Mouse (Mus musculus) naive thymus-derived CD4-positive, alpha-beta T cell, adult 2 months (primary cell): ENCODE measurements at regions not wholly inside any gene's neighbourhood (a gene's known extent, or its start where the extent isn't known, plus 50 kb on each side); places are given as distances from the start of the nearest gene placed in this dataset.

ENCODE experiments used
- DNase-seq: peaks from one replicate; pipeline ENCODE4 v3.0.0-alpha.2; 2011; ENCODE audit warnings: low read depth

DNA sequence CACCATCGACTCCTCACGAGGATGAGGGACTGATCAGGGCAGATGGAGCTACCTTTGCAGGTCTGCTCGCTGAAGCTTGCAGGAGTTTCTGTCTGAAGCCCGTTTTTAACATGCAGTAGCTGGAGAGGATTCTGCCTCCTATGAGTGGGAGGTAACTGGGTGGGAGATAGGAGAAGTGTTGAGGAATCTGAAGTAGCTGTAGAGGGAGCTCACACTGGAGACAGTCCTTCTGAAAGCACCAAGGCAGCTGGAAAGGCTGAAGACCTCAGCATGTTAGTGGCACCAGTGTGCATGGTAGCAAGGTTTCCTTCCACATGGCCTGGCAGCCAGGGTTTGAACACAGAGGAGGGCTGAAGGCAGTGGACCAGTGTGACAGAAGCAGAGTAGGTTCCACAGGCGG, 254.5 kb downstream of the Drd1 start:
- DNase-seq = no peak

GRCm38 (mm10) chr13:53788809-53789208, 266.7 kb downstream of the Drd1 start:
- DNase-seq = no peak

- peak; percentile 5 for DNase-seq
Measured at GRCm38 (mm10) chr13:53783492-53783891, 272.0 kb downstream of the Drd1 start.

DNA sequence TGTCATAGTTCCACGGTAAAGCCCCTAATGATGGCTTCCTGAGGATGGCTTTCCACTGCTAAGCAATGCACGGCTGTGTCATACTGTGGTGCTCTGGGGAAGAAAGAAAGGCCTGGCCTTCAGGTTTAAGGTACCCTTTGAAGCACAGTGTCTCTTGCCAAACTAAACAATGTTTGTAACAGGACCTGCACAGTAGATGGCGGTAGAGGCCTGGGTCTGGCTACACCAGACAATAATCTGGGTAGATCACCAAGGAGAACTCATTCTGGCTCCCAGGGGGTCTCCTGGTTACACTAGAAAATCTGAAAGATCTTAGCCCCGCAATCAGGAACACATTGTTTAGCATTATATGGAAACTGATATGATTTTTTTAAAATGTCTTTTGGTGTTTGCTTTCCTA, 276.4 kb downstream of the Drd1 start:
- no peak for DNase-seq

DNA sequence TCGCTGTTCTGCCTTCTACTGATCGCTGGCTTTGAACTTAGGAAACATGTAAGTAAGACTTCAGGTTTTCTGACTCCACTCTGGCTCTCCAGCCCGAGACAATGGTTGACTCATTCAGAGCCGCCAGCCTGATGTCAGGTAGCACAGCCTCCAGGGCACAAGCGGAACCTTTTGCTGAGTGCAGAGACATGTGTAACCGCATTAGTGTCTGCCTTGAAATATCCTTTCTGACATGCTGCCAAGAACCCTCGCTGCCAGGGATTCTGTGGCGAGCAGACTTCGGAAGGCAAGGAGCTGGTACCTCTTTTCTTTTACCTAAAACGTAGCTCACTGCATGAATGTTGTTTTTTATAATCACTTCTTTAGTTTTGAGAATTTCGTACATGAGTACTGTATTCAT, 279.1 kb downstream of the Drd1 start:
- no peak for DNase-seq

DNA sequence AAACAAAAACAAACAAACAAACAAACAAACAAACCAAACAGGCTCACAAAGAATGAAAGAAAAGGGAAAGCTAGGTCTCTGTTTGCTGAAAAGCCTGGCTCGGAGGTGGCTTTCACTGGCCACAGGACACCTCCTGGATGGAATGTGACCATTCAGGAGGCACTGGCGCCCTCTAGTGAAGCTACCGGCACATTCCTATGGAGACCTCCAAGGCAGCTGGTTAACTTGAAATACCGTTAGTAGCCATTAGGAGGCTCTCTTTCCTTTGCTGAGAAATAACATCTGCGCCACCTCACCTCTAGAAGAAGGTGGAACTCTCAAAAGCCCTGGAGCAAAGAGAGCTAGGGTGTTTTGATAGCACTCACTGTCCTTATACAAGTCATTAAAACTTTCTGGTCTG, 279.8 kb downstream of the Drd1 start:
- no peak for DNase-seq

DNA sequence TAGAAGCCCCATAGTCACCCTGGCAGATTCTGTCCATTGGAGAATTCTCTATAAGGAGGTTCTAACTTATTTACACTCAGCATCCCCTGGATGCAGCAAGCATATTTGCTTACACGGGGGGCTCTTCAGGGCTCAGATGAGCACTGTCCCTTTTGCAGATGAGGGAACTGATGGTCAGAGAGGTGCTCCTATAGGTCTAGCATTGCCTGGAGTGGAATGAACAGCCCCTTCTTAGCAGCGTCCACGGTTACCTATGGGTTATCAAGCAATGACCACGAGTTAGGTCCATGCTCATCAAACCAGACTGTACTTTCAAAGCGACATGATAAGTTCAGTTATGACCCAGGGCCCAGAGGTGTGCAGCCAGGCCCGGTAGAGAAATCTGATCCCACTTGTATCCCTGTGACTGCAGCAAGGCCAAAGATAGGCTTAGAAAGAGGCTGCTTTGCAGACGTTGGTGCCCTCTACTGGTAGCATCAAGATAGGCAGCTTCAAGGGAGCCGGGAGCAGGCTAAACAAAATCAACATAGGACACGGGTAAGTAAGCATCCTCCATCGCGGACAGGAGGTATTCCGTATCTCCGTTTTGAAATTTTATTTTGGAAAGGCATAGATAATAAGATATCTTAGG, 290.8 kb downstream of the Drd1 start:
- DNase-seq = no peak

- DNase-seq = no peak
Measured at GRCm38 (mm10) chr13:53757576-53758237, 284.8 kb upstream of the Msx2 start.

GRCm38 (mm10) chr13:53756970-53757530, 284.2 kb upstream of the Msx2 start:
- no peak for DNase-seq

DNA sequence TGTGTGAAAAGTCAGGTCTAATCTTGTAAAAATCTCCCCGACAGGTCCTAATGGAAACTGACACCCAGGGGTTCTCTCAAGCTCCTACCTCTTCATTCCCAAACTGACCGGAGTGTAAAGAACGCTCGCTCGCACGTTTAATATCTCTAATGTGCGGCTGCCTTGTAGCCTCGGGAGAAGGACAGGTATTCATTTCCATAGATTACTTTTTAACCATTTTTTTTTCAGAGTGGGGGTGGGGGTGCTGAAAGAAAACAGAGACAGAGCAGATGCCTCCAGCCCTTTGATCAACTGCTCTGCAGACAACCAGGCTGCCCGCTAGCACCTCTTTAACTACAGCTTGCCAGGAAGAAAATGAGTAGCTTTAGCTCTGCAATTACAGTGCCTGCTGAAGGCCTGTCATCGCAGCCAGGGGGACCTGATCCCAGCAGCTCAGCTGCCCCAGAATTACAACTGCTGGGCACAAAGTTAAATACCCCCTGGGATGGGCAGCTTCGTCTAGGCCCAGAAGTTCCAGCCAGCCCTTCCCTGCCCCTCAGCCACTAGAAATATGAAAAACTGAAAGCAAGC, 282.3 kb upstream of the Msx2 start:
- no peak for DNase-seq

DNA sequence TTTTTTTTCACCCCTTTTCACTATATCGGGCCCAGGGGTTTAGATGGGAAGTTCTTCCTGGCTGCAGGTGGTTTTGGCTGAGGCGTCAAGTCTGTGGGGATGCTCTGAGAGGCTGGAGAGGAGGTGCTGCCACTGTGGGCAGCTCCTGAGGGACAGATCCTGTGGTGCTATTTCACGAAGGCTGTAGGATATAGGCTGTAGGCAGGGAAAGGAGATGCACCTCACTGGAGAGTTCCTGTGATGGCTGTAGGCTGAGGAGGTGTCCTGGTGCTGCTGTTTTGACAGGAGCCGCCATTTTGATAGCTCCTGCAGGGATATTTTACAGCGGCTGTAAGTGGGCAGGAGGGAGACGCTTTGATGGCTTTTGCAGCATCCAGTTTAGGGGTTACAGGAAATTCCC, 280.2 kb upstream of the Msx2 start:
- DNase-seq = no peak

DNA sequence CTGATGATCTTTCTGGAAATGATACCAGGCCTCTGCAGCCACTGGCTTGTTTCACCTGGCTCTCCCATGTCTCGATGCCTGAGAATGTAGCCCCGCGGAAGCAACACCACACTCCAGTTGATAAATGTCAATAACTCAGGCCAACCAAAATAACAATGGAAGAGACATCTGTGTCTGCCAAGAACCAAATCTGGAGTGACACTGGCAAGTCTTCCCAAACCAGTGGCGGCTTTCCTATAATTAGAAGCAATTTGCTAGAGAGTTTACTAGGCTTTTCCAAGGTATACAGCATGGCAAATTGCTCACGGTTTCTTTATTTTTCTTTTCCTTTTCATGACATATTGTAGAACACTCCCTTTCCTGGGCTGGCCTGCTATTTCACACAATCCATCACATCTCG, 268.1 kb upstream of the Msx2 start:
- no peak for DNase-seq

DNA sequence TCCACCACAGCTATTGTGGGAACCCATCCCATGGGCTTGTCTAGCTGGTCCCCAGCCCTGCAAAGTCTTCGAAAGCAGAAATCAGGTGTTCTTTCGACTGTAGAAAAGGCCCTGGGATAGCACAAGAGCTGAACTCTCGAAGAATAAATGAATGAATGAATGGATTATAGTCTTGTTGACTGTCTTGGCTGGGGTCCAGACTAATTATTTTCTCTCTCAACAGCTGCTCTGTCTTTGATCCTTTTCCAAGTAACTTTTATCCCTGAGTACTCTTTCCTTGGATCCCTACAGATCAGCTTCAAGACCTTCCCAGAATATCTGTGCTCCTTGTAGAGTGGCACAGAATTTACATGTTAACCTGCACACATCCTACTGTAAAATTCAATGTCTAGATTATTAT, 266.3 kb upstream of the Msx2 start:
- DNase-seq = no peak

- DNase-seq = no peak
Measured at GRCm38 (mm10) chr13:53734944-53735343, 262.1 kb upstream of the Msx2 start.

DNA sequence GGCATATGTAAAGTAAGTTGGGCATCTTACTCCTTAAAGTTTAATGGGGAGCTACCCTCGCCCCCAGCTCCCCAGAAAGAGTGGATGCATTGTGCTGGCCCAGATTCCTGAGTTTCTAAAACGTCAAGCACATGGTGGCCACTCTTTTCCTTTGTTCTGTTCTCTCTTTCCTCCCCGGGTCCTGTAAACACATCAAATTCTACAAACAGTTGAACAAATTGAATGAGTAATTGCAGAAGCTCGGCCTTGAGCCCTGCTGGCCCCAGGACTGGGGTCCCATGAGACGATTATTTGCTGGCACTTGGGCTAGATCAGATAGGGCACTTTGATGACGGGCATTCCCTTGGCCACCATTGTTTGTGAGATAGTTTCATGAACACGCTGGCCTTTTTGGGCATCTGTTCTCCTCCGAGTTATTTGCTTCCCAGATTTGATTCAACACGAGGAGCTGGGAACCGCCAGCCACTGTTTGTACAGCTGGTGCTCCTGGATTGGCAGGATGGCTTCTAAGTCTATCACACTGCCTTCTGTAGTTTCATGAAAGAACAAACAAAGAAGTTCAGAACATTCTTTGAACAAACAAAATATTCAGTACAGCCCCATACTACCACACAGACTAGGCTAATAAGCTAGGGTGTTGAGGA, 257.5 kb upstream of the Msx2 start:
- no peak for DNase-seq

DNA sequence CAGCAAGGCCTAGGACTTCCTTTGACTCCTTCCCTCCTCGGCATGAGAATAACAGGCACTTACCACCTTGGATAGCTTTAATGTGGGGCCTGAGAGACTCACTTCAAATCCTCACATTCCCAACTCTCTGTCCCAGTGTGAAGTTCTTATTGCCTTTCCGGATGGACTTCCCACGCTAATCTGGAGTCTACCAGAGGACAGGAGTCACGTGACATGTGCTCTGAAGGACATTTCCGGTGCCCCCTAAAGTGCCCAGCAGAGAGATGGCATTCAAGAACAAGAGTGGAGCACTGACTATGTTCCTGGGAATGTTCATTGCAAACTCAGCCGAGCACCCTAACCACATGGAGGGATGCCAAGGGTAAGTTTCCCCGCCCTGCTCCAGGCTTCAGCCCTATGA, 257.0 kb upstream of the Msx2 start:
- DNase-seq = no peak

DNA sequence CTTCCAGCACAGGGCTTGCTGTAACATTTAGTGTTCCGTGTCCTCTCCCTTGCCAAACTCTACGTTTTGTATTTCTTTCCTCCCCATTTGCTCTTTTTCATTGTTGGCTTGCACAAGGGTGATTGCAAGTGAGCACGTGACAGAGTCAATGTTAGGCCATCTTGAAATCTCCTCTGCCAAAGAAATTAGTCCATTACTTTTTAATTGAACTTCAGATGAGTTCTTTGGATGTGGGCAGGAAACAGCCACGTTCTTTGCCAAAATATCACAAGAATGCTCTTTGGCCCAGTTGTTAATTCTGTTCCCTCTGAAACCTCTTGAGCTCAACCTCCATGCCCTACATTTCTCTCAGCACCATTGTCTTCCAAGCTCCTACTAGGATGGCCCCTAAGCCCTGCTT, 253.2 kb upstream of the Msx2 start:
- DNase-seq = no peak

- DNase-seq = no peak
Measured at GRCm38 (mm10) chr13:53722881-53723280, 250.0 kb upstream of the Msx2 start.

DNA sequence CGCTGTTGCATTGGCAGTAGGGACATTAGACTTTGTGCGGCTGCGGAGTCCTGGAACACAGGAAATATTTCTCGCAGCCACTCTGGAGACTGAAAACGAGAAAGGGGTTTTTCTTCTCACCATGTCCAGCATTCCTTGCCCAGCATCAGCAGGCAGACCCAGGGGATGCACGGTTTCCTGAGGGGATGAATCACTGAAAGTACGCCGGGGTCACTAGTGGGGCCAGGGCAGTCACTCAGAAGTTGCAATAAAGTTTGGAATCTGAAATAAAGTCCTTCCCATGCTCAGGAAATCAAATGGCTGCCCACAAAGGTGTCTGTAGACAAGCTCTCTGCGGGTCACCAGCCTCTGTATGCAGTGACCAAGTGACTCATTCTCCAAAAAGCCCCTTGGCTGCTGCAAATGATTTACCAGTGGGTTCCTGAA, 248.2 kb upstream of the Msx2 start:
- DNase-seq = no peak

DNA sequence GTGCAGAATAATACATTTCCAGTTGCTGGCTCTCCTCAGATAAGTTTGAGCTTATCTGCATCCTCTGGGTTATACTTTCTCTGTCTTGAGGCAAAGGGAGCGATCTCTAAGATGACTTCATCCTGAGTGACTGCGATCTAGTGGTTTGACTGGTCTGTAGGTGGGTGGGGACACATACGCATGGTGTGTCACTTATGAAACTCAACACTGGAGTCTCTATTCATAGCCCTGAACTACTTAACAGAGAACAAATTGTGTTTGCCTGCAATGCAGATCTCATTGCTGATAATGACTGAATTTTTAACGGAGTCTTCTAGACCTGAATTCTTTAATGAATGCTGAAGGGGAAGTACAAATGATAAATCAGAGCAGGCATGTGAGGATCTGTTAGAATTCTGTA, 244.7 kb upstream of the Msx2 start:
- DNase-seq = no peak

- no peak for DNase-seq
Measured at GRCm38 (mm10) chr13:53717086-53717485, 244.2 kb upstream of the Msx2 start.

DNA sequence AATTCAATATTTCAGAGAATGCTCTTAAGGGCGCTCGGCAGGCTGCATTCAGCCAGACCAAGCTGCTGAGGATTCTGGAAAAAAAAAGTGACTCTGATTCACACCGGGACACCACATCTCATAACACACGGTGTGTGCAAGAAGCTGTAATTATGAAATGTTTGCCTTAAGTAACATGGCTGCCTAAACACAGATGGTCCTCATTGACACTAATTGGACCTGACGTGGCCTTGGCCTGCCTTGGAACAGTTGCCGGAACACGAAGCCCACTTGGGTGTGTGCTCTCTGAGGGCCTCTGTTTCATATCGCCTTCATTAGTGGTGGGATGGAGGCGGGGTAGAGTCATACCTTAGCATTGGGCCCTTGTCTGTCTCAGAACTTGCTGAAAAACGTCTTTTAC, 236.2 kb upstream of the Msx2 start:
- DNase-seq = no peak

- no peak for DNase-seq
Measured at GRCm38 (mm10) chr13:53707548-53707947, 234.7 kb upstream of the Msx2 start.
